Mouse (Mus musculus) kidney, embryonic 14.5 days (tissue): ENCODE measurements around the gene Gpatch1. TPM values are rescaled to one million over a fixed set of nuclear protein-coding genes. Genes with fewer than 3 reads are reported as not detected.

Experiments used
- ATAC-seq: fragments of 200-750 bp; cut with Nextera tagmentation; 2 replicates; pipeline ENCODE4 v1.8.0; 2017; ENCODE audit warnings: moderate number of reproducible peaks, mild to moderate bottlenecking, moderate TSS enrichment, moderate library complexity; ENCODE audit not compliant: low FRiP score, low TSS enrichment
- H3K27ac ChIP-seq: fragments of 300-500 bp; sonication (generic); 2 replicates; pipeline ENCODE4 v1.5.1; 2014; ENCODE audit warnings: low read depth, mild to moderate bottlenecking, low read length, moderate library complexity, mixed read lengths
- H3K27me3 ChIP-seq: fragments of 300-500 bp; sonication (generic); 2 replicates; pipeline ENCODE4 v1.6.1; 2014; ENCODE audit warnings: mild to moderate bottlenecking, low read length; ENCODE audit not compliant: control insufficient read depth, insufficient read depth
- H3K36me3 ChIP-seq: fragments of 300-500 bp; sonication (generic); 2 replicates; pipeline ENCODE4 v1.6.1; 2014; ENCODE audit warnings: low read length, mixed read lengths; ENCODE audit not compliant: control insufficient read depth, insufficient read depth
- H3K4me1 ChIP-seq: fragments of 300-500 bp; sonication (generic); 2 replicates; pipeline ENCODE4 v1.6.1; 2014; ENCODE audit warnings: low read length, mixed read lengths; ENCODE audit not compliant: control insufficient read depth, insufficient read depth
- H3K4me2 ChIP-seq: fragments of 300-500 bp; sonication (generic); replicated peaks from 2 replicates; pipeline ENCODE4 v1.6.1; 2014; ENCODE audit warnings: low read depth, mild to moderate bottlenecking, low read length
- H3K4me3 ChIP-seq: fragments of 300-500 bp; sonication (generic); 2 replicates; pipeline ENCODE4 v1.5.1; 2014; ENCODE audit warnings: mild to moderate bottlenecking, low read length
- H3K9ac ChIP-seq: fragments of 300-500 bp; sonication (generic); 2 replicates; pipeline ENCODE4 v1.6.1; 2014; ENCODE audit warnings: low read depth, mild to moderate bottlenecking, low read length, moderate library complexity
- H3K9me3 ChIP-seq: fragments of 300-500 bp; sonication (generic); 2 replicates; pipeline ENCODE4 v1.6.1; 2016; ENCODE audit warnings: low read length; ENCODE audit not compliant: control insufficient read depth
- WGBS: fragments of 180-500 bp; shearing (Covaris S2); extraction: QIAGEN DNeasy Blood & Tissue Kit; methylation state at CpG from one replicate; pipeline ENCODE4 v1.1.7; 2014; 5-methylcytosine and 5-hydroxymethylcytosine counted together
- polyA plus RNA-seq: library from polyadenylated mRNA; unstranded; fragments of >200 nt; fragmentation: Nextera tagmentation; extraction: Ambion mirVana; gene quantifications from 2 replicates; pipeline ENCODE4 v1.2.1, GENCODE M21; 2014

Gpatch1 gene
- polyA plus RNA-seq, 1 experiment from 2014 or later, result 20.5 TPM

GRCm38 (mm10) chr7:35349886-35350684 is 31.8 kb upstream of the Gpatch1 start:
- H3K4me1 ChIP-seq, result peaks cover 6% of the 10 kb centered on the region; the same call in 1 of the 2 replicates
- ATAC-seq, result no peak
- no peak overlapping the region for H3K4me3 ChIP-seq
- no peaks in the 10 kb centered on the region for H3K9me3 ChIP-seq
- no peak overlapping the region for H3K9ac ChIP-seq
- 86% methylated on average over 8 of the region's 8 CpGs for WGBS
- H3K4me2 ChIP-seq, result no peak overlapping the region
- H3K27me3 ChIP-seq, result no peaks in the 10 kb centered on the region
- H3K36me3 ChIP-seq, result no peaks in the 10 kb centered on the region
- H3K27ac ChIP-seq, result no peak overlapping the region

- no peak for ATAC-seq
- peaks cover 4% of the 10 kb centered on the region; the same call in 1 of the 2 replicates for H3K4me1 ChIP-seq
- H3K27me3 ChIP-seq, result no peaks in the 10 kb centered on the region
- H3K36me3 ChIP-seq, result no peaks in the 10 kb centered on the region
- no peak overlapping the region for H3K27ac ChIP-seq
- H3K4me2 ChIP-seq, result no peak overlapping the region
- no peak overlapping the region for H3K4me3 ChIP-seq
- H3K9ac ChIP-seq, result no peak overlapping the region
- 84% methylated on average over 4 of the region's 4 CpGs for WGBS
- no peaks in the 10 kb centered on the region for H3K9me3 ChIP-seq
Measured at GRCm38 (mm10) chr7:35349022-35349421, 30.8 kb upstream of the Gpatch1 start.

GRCm38 (mm10) chr7:35347918-35348700 is 29.9 kb upstream of the Gpatch1 start:
- no peaks in the 10 kb centered on the region for H3K36me3 ChIP-seq
- WGBS, result 51% methylated on average over 17 of the region's 18 CpGs
- peaks cover 4% of the 10 kb centered on the region; the same call in 1 of the 2 replicates for H3K4me1 ChIP-seq
- no peaks in the 10 kb centered on the region for H3K27me3 ChIP-seq
- no peaks in the 10 kb centered on the region for H3K9me3 ChIP-seq
- no peak overlapping the region for H3K27ac ChIP-seq
- no peak overlapping the region for H3K4me2 ChIP-seq
- no peak overlapping the region for H3K4me3 ChIP-seq
- H3K9ac ChIP-seq, result no peak overlapping the region
- ATAC-seq, result no peak

GRCm38 (mm10) chr7:35344785-35345330 is 26.6 kb upstream of the Gpatch1 start:
- no peaks in the 10 kb centered on the region for H3K9me3 ChIP-seq
- ATAC-seq, result no peak
- 91% methylated on average over 5 of the region's 5 CpGs for WGBS
- H3K36me3 ChIP-seq, result no peaks in the 10 kb centered on the region
- no peaks in the 10 kb centered on the region for H3K27me3 ChIP-seq
- no peak overlapping the region for H3K9ac ChIP-seq
- H3K4me3 ChIP-seq, result no peak overlapping the region
- no peak overlapping the region for H3K27ac ChIP-seq
- no peak overlapping the region for H3K4me2 ChIP-seq
- peaks cover 4% of the 10 kb centered on the region; the same call in 1 of the 2 replicates for H3K4me1 ChIP-seq

- Histone ChIP-seq H3K27me3 (no peaks in the 10 kb centered on the region), H3K27ac (no peak overlapping the region), H3K4me2 (no peak overlapping the region), H3K9ac (no peak overlapping the region), H3K4me1 (no peaks in the 10 kb centered on the region; the same call in 1 of the 2 replicates), H3K36me3 (no peaks in the 10 kb centered on the region), H3K9me3 (no peaks in the 10 kb centered on the region), H3K4me3 (no peak overlapping the region)
- 62% methylated on average over 4 of the region's 4 CpGs for WGBS
- no peak for ATAC-seq
Measured at GRCm38 (mm10) chr7:35342498-35342897, 24.3 kb upstream of the Gpatch1 start.

- Histone ChIP-seq H3K4me2 (no peak overlapping the region), H3K27me3 (no peaks in the 10 kb centered on the region), H3K9me3 (no peaks in the 10 kb centered on the region), H3K4me3 (no peak overlapping the region), H3K27ac (no peak overlapping the region), H3K9ac (no peak overlapping the region), H3K4me1 (no peaks in the 10 kb centered on the region), H3K36me3 (no peaks in the 10 kb centered on the region)
- no peak for ATAC-seq
- WGBS, result 78% methylated on average over 6 of the region's 6 CpGs
Measured at GRCm38 (mm10) chr7:35341282-35341681, 23.0 kb upstream of the Gpatch1 start.

GRCm38 (mm10) chr7:35340196-35340595 is 22.0 kb upstream of the Gpatch1 start:
- Histone ChIP-seq H3K4me2 (no peak overlapping the region), H3K36me3 (no peaks in the 10 kb centered on the region), H3K9ac (no peak overlapping the region), H3K27me3 (no peaks in the 10 kb centered on the region), H3K9me3 (no peaks in the 10 kb centered on the region), H3K27ac (no peak overlapping the region), H3K4me1 (peaks cover 4% of the 10 kb centered on the region; the same call in 1 of the 2 replicates), H3K4me3 (no peak overlapping the region)
- WGBS, result 36% methylated on average over 5 of the region's 5 CpGs
- no peak for ATAC-seq

- no peaks in the 10 kb centered on the region for H3K9me3 ChIP-seq
- no peaks in the 10 kb centered on the region for H3K27me3 ChIP-seq
- no peak for ATAC-seq
- H3K4me3 ChIP-seq, result peak overlapping the region; percentile 67
- WGBS, result under 1% methylated on average over 51 of the region's 51 CpGs
- H3K36me3 ChIP-seq, result no peaks in the 10 kb centered on the region
- H3K27ac ChIP-seq, result peak overlapping the region; percentile 48; the same call in 1 of the 2 replicates
- peak overlapping the region; percentile 92 for H3K4me2 ChIP-seq
- H3K4me1 ChIP-seq, result peaks cover 4% of the 10 kb centered on the region; the same call in 1 of the 2 replicates
- peak overlapping the region; percentile 72 for H3K9ac ChIP-seq
Measured at GRCm38 (mm10) chr7:35334527-35335452, 16.6 kb upstream of the Gpatch1 start.
